Mouse (Mus musculus) lung, adult 18-20 months (tissue): Measurements from ENCODE around the gene Tada2b.
A peak's percentile ranks its signal among the peaks of the same experiment; 100 is the strongest.

ENCODE experiments used
- DNase-seq, 2 experiments: peaks; one replicate each; pipeline ENCODE4 v3.0.0; 2022; ENCODE audit warnings: mixed read lengths in 2 of 2

The Tada2b gene

GRCm38 (mm10) chr5:36479735-36480134 is 4.3 kb downstream of the Tada2b start:
- peak in 1 of 2 experiments; percentile 38 for DNase-seq

GRCm38 (mm10) chr5:36478540-36479420 is 5.3 kb downstream of the Tada2b start:
- DNase-seq, result no peak

- no peak for DNase-seq
Measured at GRCm38 (mm10) chr5:36477486-36477885, 6.6 kb downstream of the Tada2b start.

- DNase-seq, result peak; percentile 53 to 65
Measured at GRCm38 (mm10) chr5:36474283-36474682, 9.8 kb downstream of the Tada2b start.

- DNase-seq, result no peak
Measured at GRCm38 (mm10) chr5:36472876-36473655, 11.0 kb downstream of the Tada2b start.

GRCm38 (mm10) chr5:36471206-36471605 is 12.9 kb downstream of the Tada2b start:
- no peak for DNase-seq

- no peak for DNase-seq
Measured at GRCm38 (mm10) chr5:36465889-36466288, 18.2 kb downstream of the Tada2b start.

- peak; percentile 100 for DNase-seq
Measured at GRCm38 (mm10) chr5:36464709-36465661, 19.1 kb downstream of the Tada2b start, which contains the start of gene Grpel1. Gene Grpel1, plus strand, starts transcription at chr5:36464998.

GRCm38 (mm10) chr5:36463391-36463790 is 20.7 kb downstream of the Tada2b start:
- DNase-seq, result no peak

GRCm38 (mm10) chr5:36462810-36463209 is 21.3 kb downstream of the Tada2b start:
- peak; percentile 71 to 78 for DNase-seq

GRCm38 (mm10) chr5:36461231-36461630 is 22.9 kb downstream of the Tada2b start:
- DNase-seq, result no peak

- no peak for DNase-seq
Measured at GRCm38 (mm10) chr5:36460712-36461111, 23.4 kb downstream of the Tada2b start.

- DNase-seq, result peak in 1 of 2 experiments; percentile 36
Measured at GRCm38 (mm10) chr5:36458926-36459325, 25.2 kb downstream of the Tada2b start.

- DNase-seq, result no peak
Measured at GRCm38 (mm10) chr5:36457706-36458105, 26.4 kb downstream of the Tada2b start.

- no peak for DNase-seq
Measured at GRCm38 (mm10) chr5:36452821-36453220, 31.3 kb downstream of the Tada2b start.

- no peak for DNase-seq
Measured at GRCm38 (mm10) chr5:36451872-36452389, 32.2 kb downstream of the Tada2b start.

GRCm38 (mm10) chr5:36451119-36451518 is 33.0 kb downstream of the Tada2b start:
- DNase-seq, result no peak

- no peak for DNase-seq
Measured at GRCm38 (mm10) chr5:36449710-36450358, 34.3 kb downstream of the Tada2b start.

GRCm38 (mm10) chr5:36447872-36448271 is 36.2 kb downstream of the Tada2b start:
- no peak for DNase-seq

GRCm38 (mm10) chr5:36446166-36446890 is 37.8 kb downstream of the Tada2b start:
- no peak for DNase-seq

GRCm38 (mm10) chr5:36445028-36445427 is 39.1 kb downstream of the Tada2b start:
- no peak for DNase-seq
